Mouse (Mus musculus) liver, adult 2 months (tissue): Measurements from ENCODE around the gene Telo2.

ENCODE experiments used
- CTCF ChIP-seq: fragments of 200-500 bp; IDR thresholded peaks from 2 replicates; pipeline ENCODE4 v1.5.1; 2011; ENCODE audit warnings: low read depth, low read length, control low read depth
- POLR2A ChIP-seq: fragments of 200-500 bp; IDR thresholded peaks from 2 replicates; pipeline ENCODE4 v1.6.1; 2011; ENCODE audit warnings: low read length, control low read depth; ENCODE audit not compliant: insufficient read depth; ENCODE audit errors: extremely low read depth

DNA sequence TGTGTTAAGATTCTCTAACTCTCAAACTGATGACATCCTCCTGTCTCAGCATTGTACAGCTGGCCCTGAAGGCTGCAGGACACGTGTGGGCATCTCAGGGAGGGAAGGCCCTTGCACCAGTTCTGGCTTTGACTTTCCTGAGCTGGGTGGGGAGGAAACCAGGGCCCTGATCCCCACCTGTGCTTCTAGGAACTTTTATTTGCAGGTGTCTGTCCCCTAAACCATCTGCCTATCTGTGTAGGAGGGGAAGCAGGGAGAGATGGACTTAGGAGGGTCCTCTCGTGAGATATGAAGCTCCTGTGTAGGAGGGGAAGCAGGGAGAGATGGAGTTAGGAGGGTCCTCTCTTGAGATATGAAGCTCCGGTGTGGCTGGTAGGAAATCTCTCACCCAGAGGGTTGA, 32.9 kb downstream of the Telo2 start:
- TF ChIP-seq CTCF = no peak
- TF ChIP-seq POLR2A = no peak
